Mouse (Mus musculus) myocyte (in vitro differentiated cells): Measurements from ENCODE around the gene Ocm.

Experiments
- MAX ChIP-seq: IDR thresholded peaks from one replicate; pipeline ENCODE4 v1.6.1; 2011; ENCODE audit warnings: low read depth, mild to moderate bottlenecking, control low read depth
- POLR2A ChIP-seq: IDR thresholded peaks from one replicate; pipeline ENCODE4 v1.6.1; 2011; ENCODE audit warnings: low read depth, mild to moderate bottlenecking, control low read depth, moderate library complexity; ENCODE audit not compliant: insufficient read length
- POLR2AphosphoS2 ChIP-seq: IDR thresholded peaks from one replicate; pipeline ENCODE4 v1.6.1; 2011; ENCODE audit warnings: low read depth, control low read depth; ENCODE audit not compliant: insufficient read length
- REST ChIP-seq: IDR thresholded peaks from one replicate; pipeline ENCODE4 v1.6.1; 2011; ENCODE audit warnings: mild to moderate bottlenecking, control low read depth, moderate library complexity; ENCODE audit not compliant: insufficient read depth, insufficient read length
- TCF12 ChIP-seq: IDR thresholded peaks from one replicate; pipeline ENCODE4 v1.6.1; 2011; ENCODE audit warnings: mild to moderate bottlenecking, control low read depth; ENCODE audit not compliant: poor library complexity, insufficient read depth, severe bottlenecking
- USF1 ChIP-seq: IDR thresholded peaks from one replicate; pipeline ENCODE4 v1.6.1; 2011; ENCODE audit warnings: low read depth, mild to moderate bottlenecking, control low read depth, moderate library complexity

DNA sequence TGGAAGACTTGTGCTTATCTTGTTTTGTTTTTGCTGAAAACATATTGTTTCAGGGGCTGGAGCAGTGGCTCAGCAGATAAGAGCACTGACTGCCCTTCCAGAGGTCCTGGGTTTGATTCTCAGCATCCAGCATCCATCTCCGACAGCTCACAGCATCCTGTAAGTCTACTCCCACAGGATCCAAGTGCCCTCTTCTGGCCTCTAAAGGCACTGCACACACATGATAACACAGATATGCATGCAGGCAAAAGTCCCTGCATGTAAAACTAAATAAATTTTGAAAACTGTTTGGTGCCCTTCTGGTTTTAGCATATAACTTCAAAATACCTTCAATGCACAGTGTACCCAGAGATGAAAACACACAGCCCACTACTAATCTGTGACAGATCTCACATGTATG lies 27.1 kb downstream of the Ocm start:
- TF ChIP-seq POLR2A (no peak), TCF12 (no peak), REST (no peak), MAX (no peak), USF1 (no peak), POLR2AphosphoS2 (no peak)
